Mouse (Mus musculus): ENCODE measurements around the gene Ube2o.
"Not testable (repeated sequence)": the region's sequence is repeated elsewhere in the genome, so short reads cannot be mapped to it uniquely, and the experiment has no call there.

Ube2o gene

GRCm38 (mm10) chr11:116615735-116616437 is 34.6 kb upstream of the Ube2o start:
- no peak for DNase-seq (ENCODE audit: low spot score)

GRCm38 (mm10) chr11:116613234-116613633 is 32.0 kb upstream of the Ube2o start:
- DNase-seq (ENCODE audit: low spot score): no peak

GRCm38 (mm10) chr11:116612554-116612953 is 31.3 kb upstream of the Ube2o start:
- DNase-seq (ENCODE audit: low spot score): no peak

GRCm38 (mm10) chr11:116611883-116612282 is 30.6 kb upstream of the Ube2o start:
- DNase-seq (ENCODE audit: low spot score): no peak

- DNase-seq (ENCODE audit: low spot score): not testable (repeated sequence)
Observed at GRCm38 (mm10) chr11:116611168-116611567, 29.9 kb upstream of the Ube2o start.

- no peak for DNase-seq (ENCODE audit: low spot score)
Observed at GRCm38 (mm10) chr11:116609965-116610630, 28.9 kb upstream of the Ube2o start.

GRCm38 (mm10) chr11:116607717-116608116 is 26.5 kb upstream of the Ube2o start:
- no peak for DNase-seq (ENCODE audit: low spot score)

- DNase-seq (ENCODE audit: low spot score): no peak
Observed at GRCm38 (mm10) chr11:116604097-116604496, 22.9 kb upstream of the Ube2o start.

GRCm38 (mm10) chr11:116603339-116603738 is 22.1 kb upstream of the Ube2o start:
- no peak for DNase-seq (ENCODE audit: low spot score)

GRCm38 (mm10) chr11:116602043-116602442 is 20.8 kb upstream of the Ube2o start:
- DNase-seq (ENCODE audit: low spot score): no peak

- DNase-seq (ENCODE audit: low spot score): no peak
Observed at GRCm38 (mm10) chr11:116601166-116601565, 19.9 kb upstream of the Ube2o start.

GRCm38 (mm10) chr11:116599230-116599629 is 18.0 kb upstream of the Ube2o start:
- no peak for DNase-seq (ENCODE audit: low spot score)

GRCm38 (mm10) chr11:116598193-116598592 is 16.9 kb upstream of the Ube2o start:
- no peak for DNase-seq (ENCODE audit: low spot score)

- no peak for DNase-seq (ENCODE audit: low spot score)
Observed at GRCm38 (mm10) chr11:116596766-116597165, 15.5 kb upstream of the Ube2o start.

GRCm38 (mm10) chr11:116593345-116593744 is 12.1 kb upstream of the Ube2o start:
- no peak for DNase-seq (ENCODE audit: low spot score)

GRCm38 (mm10) chr11:116592428-116592827 is 11.2 kb upstream of the Ube2o start:
- DNase-seq (ENCODE audit: low spot score): peak; percentile 99

GRCm38 (mm10) chr11:116591621-116592020 is 10.4 kb upstream of the Ube2o start:
- no peak for DNase-seq (ENCODE audit: low spot score)

GRCm38 (mm10) chr11:116589574-116589973 is 8.3 kb upstream of the Ube2o start:
- DNase-seq (ENCODE audit: low spot score): no peak

- no peak for DNase-seq (ENCODE audit: low spot score)
Observed at GRCm38 (mm10) chr11:116589020-116589531, 7.8 kb upstream of the Ube2o start.

- DNase-seq (ENCODE audit: low spot score): peak; percentile 66
Observed at GRCm38 (mm10) chr11:116586801-116587631, 5.8 kb upstream of the Ube2o start.

GRCm38 (mm10) chr11:116586310-116586709 is 5.1 kb upstream of the Ube2o start, which contains the start of gene Aanat:
TSS of gene Aanat (plus strand) at chr11:116586432.
- DNase-seq (ENCODE audit: low spot score): no peak

GRCm38 (mm10) chr11:116585682-116586081 is 4.4 kb upstream of the Ube2o start:
- no peak for DNase-seq (ENCODE audit: low spot score)

Measured in ovary, postnatal 14 days (tissue).